Mouse (Mus musculus) thymus, adult 2 months (tissue): ENCODE results near the gene Catsper4. TPM values are rescaled to one million over a fixed set of nuclear protein-coding genes. Genes with fewer than 3 reads are reported as not detected.

Experiments used
- DNase-seq: peaks from one replicate; pipeline ENCODE4 v3.0.0; 2021
- H3K27ac ChIP-seq: fragments of 200-500 bp; 2 replicates; pipeline ENCODE4 v1.5.1; 2012; ENCODE audit warnings: low read length, control low read depth; ENCODE audit not compliant: control insufficient read depth, insufficient read depth
- H3K27me3 ChIP-seq: fragments of 200-500 bp; 2 replicates; pipeline ENCODE4 v1.6.1; 2012; ENCODE audit warnings: mild to moderate bottlenecking, low read length, moderate library complexity, mixed read lengths; ENCODE audit not compliant: control insufficient read depth, insufficient read depth
- H3K36me3 ChIP-seq: fragments of 200-500 bp; 2 replicates; pipeline ENCODE4 v1.6.1; 2012; ENCODE audit warnings: mild to moderate bottlenecking, low read length, moderate library complexity; ENCODE audit not compliant: control insufficient read depth, insufficient read depth
- H3K4me1 ChIP-seq: fragments of 200-500 bp; replicated peaks from 2 replicates; pipeline ENCODE4 v1.6.1; 2012; ENCODE audit warnings: low read length; ENCODE audit not compliant: control insufficient read depth, insufficient read depth
- H3K4me3 ChIP-seq: fragments of 200-500 bp; 2 replicates; pipeline ENCODE4 v1.5.1; 2012; ENCODE audit warnings: mild to moderate bottlenecking, low read length, control low read depth, moderate library complexity; ENCODE audit not compliant: control insufficient read depth, insufficient read depth
- CTCF ChIP-seq: fragments of 200-500 bp; IDR thresholded peaks from 2 replicates; pipeline ENCODE4 v1.5.1; 2012; ENCODE audit warnings: mild to moderate bottlenecking, control low read depth, low read length, moderate library complexity, borderline replicate concordance; ENCODE audit not compliant: control insufficient read depth, poor library complexity, insufficient read depth; ENCODE audit errors: extremely low read depth
- POLR2A ChIP-seq: fragments of 200-500 bp; IDR thresholded peaks from 2 replicates; pipeline ENCODE4 v1.6.1; 2012; ENCODE audit warnings: mild to moderate bottlenecking, low read length, control low read depth, moderate library complexity; ENCODE audit not compliant: control insufficient read depth, poor library complexity, insufficient read depth; ENCODE audit errors: extremely low read depth
- WGBS: fragments of 180-500 bp; shearing (Covaris S2); methylation state at CpG from one replicate; pipeline ENCODE4 v1.1.7; 2018; 5-methylcytosine and 5-hydroxymethylcytosine counted together
- polyA plus RNA-seq: library from polyadenylated mRNA; depleted of rRNA; stranded (reverse); fragments of >200 nt; gene quantifications from 2 replicates; pipeline ENCODE4 v1.2.3, GENCODE M21; 2012

The Catsper4 gene
- polyA plus RNA-seq, 1 experiment, result 0.16 TPM

GRCm38 (mm10) chr4:134265860-134266585, 38.8 kb upstream of the Catsper4 start:
- Histone ChIP-seq H3K4me1 (no peaks in the 10 kb centered on the region), H3K27me3 (no peaks in the 10 kb centered on the region), H3K36me3 (no peaks in the 10 kb centered on the region), H3K4me3 (no peak overlapping the region), H3K27ac (no peak overlapping the region)
- TF ChIP-seq CTCF (no peak), POLR2A (no peak)
- DNase-seq, result no peak
- 86% methylated on average over 9 of the region's 9 CpGs for WGBS

DNA sequence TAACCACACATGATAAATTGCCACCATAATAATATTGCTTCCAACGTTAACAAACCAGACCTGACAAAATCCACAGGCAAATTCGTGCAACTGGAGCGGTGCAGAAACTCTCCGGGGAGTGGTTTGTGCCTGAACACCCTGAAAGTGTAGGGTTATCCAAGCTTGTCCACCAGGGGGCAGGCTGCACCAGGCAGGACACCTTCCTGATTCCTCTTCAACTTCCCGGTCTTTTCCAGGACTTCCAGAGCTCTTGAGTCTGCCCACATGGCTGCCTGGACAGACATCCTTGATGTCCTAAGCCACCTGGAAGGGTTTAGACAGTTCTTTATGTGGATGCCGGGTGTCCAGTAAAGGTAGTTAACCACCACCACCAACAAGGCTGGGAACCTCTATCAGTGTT, 36.0 kb upstream of the Catsper4 start:
- 46% methylated on average over 6 of the region's 6 CpGs for WGBS
- DNase-seq, result peak; percentile 48

DNA sequence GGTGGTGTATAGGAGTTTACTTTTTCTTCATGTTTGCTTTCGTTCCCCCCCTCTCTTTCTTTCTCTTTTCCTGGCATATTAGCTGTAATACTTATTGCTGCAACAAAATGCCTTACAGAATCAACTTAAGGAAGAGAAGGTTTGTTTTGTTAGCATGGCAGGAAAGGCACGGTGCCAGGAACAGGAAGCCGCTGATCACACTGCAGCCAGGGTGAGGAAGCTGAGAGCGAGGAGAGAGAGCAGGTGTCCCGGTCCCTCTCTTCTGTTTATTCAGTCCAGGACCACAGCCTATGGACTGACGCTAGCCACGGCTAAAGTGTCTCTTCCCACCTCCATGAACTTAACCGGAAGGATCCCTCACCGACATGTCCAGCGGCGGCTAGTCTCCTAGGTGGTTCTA, 31.2 kb upstream of the Catsper4 start:
- DNase-seq, result peak; percentile 26
- no peak for TF ChIP-seq CTCF
- TF ChIP-seq POLR2A, result no peak
- Histone ChIP-seq H3K36me3 (no peaks in the 10 kb centered on the region), H3K4me1 (peaks cover 31% of the 10 kb centered on the region), H3K27me3 (no peaks in the 10 kb centered on the region), H3K4me3 (no peak overlapping the region), H3K27ac (peak overlapping the region; percentile 12; the same call in 1 of the 2 replicates)
- WGBS, result 22% methylated on average over 11 of the region's 11 CpGs

More for the DNA sequence above, 36.0 kb upstream of the Catsper4 start:
- Histone ChIP-seq H3K36me3 (no peaks in the 10 kb centered on the region), H3K27me3 (no peaks in the 10 kb centered on the region), H3K4me3 (no peak overlapping the region), H3K4me1 (peaks cover 3% of the 10 kb centered on the region), H3K27ac (no peak overlapping the region)
- no peak for TF ChIP-seq POLR2A
- TF ChIP-seq CTCF, result peak; percentile 68; the same call in 1 of the 2 replicates

DNA sequence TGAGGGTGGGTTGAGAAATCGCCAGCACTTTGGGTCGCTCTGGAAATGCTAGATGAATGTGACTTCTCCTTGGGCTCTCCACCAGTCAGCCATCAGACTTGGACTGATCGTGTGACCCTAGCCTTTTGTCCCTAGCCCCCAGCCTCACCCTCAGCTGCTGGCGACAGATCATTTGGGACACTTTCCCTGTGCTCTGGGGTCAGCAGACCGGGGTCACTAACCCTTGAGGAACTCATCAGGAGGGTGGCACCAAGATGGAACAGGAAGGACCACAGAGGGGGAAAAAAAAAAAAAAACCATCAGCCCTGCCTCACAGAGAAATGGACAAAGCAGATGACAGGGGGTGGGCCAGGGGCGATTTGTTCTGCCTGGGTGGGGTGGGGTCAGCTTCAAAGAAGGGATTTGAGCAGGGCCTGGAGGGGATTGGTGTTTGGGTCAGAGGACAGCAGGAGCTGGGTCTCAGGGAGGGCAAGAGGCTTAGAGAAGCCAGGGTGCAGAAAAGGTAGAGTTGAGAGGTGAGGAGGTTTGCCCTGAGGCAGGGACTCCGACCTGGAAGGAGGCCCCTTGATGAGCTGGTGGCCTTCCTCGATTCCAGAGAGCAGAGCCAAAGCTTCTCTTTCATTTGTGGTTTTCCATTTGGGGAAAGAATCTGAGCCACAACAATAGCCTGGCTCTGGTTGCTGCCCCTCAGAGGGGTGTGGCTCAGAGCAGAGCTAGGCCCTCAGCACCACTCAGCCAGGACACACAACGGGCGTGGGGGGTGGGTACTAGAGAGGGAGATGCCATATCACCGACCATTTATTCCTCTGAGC, 30.2 kb upstream of the Catsper4 start:
- 72% methylated on average over 11 of the region's 11 CpGs for WGBS
- DNase-seq, result no peak
- TF ChIP-seq POLR2A, result no peak
- no peak for TF ChIP-seq CTCF
- Histone ChIP-seq H3K27ac (no peak overlapping the region), H3K4me3 (no peak overlapping the region), H3K36me3 (no peaks in the 10 kb centered on the region), H3K27me3 (no peaks in the 10 kb centered on the region; the same call in 1 of the 2 replicates), H3K4me1 (peaks cover 31% of the 10 kb centered on the region)

GRCm38 (mm10) chr4:134256407-134257197, 29.4 kb upstream of the Catsper4 start:
- no peaks in the 10 kb centered on the region for H3K36me3 ChIP-seq
- WGBS, result 77% methylated on average over 19 of the region's 19 CpGs
- H3K27me3 ChIP-seq, result no peaks in the 10 kb centered on the region; the same call in 1 of the 2 replicates
- no peak for DNase-seq
- no peak overlapping the region for H3K4me3 ChIP-seq
- peaks cover 34% of the 10 kb centered on the region for H3K4me1 ChIP-seq
- no peak for TF ChIP-seq CTCF
- no peak for TF ChIP-seq POLR2A
- no peak overlapping the region for H3K27ac ChIP-seq

- Histone ChIP-seq H3K4me3 (no peak overlapping the region), H3K27me3 (no peaks in the 10 kb centered on the region; the same call in 1 of the 2 replicates), H3K36me3 (no peaks in the 10 kb centered on the region), H3K27ac (no peak overlapping the region; the same call in 1 of the 2 replicates), H3K4me1 (peaks cover 42% of the 10 kb centered on the region)
- TF ChIP-seq POLR2A (no peak), CTCF (no peak)
- WGBS, result 62% methylated on average over 4 of the region's 4 CpGs
- DNase-seq, result no peak
Measured at GRCm38 (mm10) chr4:134255854-134256253, 28.7 kb upstream of the Catsper4 start.
